Mouse (Mus musculus) CH12.LX (cell line): ENCODE results near the gene Abcf2. TPM values are rescaled to one million over a fixed set of nuclear protein-coding genes. Genes with fewer than 3 reads are reported as not detected.

Source experiments
- DNase-seq: peaks from one replicate; pipeline ENCODE4 v3.0.0-alpha.2; 2013; ENCODE audit errors: extremely low read depth
- H3K27ac ChIP-seq: 2 replicates; pipeline ENCODE4 v1.5.1; 2012; ENCODE audit warnings: low read depth, mild to moderate bottlenecking, control low read depth, moderate library complexity; ENCODE audit not compliant: insufficient read depth
- H3K27me3 ChIP-seq: replicated peaks from 2 replicates; pipeline ENCODE3; 2012; ENCODE audit warnings: inconsistent platforms
- H3K36me3 ChIP-seq, 2 experiments: replicated peaks in 1 of 2; 2 replicates each; pipeline versions ENCODE3 to v1.6.1; 2012; ENCODE audit warnings: inconsistent platforms in 1 of 2, low read length in 1 of 2, mild to moderate bottlenecking in 1 of 2, mixed read lengths in 1 of 2, moderate library complexity in 1 of 2; ENCODE audit not compliant: control insufficient read depth in 1 of 2, insufficient read depth in 1 of 2
- H3K4me1 ChIP-seq, 2 experiments: 2 replicates each; pipeline ENCODE4 v1.6.1; 2012; ENCODE audit warnings: inconsistent platforms in 1 of 2, moderate library complexity in 1 of 2; ENCODE audit not compliant: insufficient read depth in 2 of 2, control insufficient read depth in 1 of 2
- H3K4me2 ChIP-seq: 2 replicates; pipeline ENCODE4 v1.6.1; 2012; ENCODE audit warnings: low read depth, mild to moderate bottlenecking, control low read depth; ENCODE audit not compliant: poor library complexity, insufficient read depth, severe bottlenecking
- H3K4me3 ChIP-seq, 3 experiments: fragments of 150-350 bp in 1 of 3; sonication (generic) in 1 of 3; replicated peaks in 1 of 3; 2 replicates each; pipeline versions ENCODE3 to v1.5.1; 2011 to 2012; ENCODE audit warnings: low read depth in 2 of 3, low read length in 2 of 3, mild to moderate bottlenecking in 2 of 3, moderate library complexity in 2 of 3, control low read depth in 1 of 3, improper control_type of control experiment in 1 of 3, inconsistent platforms in 1 of 3, mixed read lengths in 1 of 3; ENCODE audit not compliant: poor library complexity in 1 of 3
- H3K79me2 ChIP-seq: replicated peaks from 2 replicates; pipeline ENCODE4 v1.6.1; 2012; ENCODE audit warnings: mild to moderate bottlenecking, moderate library complexity; ENCODE audit not compliant: control insufficient read depth, poor library complexity, insufficient read depth, severe bottlenecking; ENCODE audit errors: extremely low read depth
- H3K9ac ChIP-seq: 2 replicates; pipeline ENCODE4 v1.6.1; 2012; ENCODE audit warnings: low read depth, mild to moderate bottlenecking, control low read depth, moderate library complexity; ENCODE audit not compliant: insufficient read depth
- H3K9me3 ChIP-seq: replicated peaks from 2 replicates; pipeline ENCODE3; 2012; ENCODE audit warnings: low read length, inconsistent platforms, mixed read lengths
- BHLHE40 ChIP-seq: IDR thresholded peaks from 2 replicates; pipeline ENCODE4 v1.6.1; 2011; ENCODE audit warnings: mild to moderate bottlenecking, low read depth, low read length, improper control_type of control experiment
- CHD1 ChIP-seq: IDR thresholded peaks from 2 replicates; pipeline ENCODE4 v1.6.1; 2012; ENCODE audit warnings: low read depth, low read length, improper control_type of control experiment, inconsistent platforms
- CHD2 ChIP-seq: IDR thresholded peaks from 2 replicates; pipeline ENCODE4 v1.6.1; 2011; ENCODE audit warnings: low read length, improper control_type of control experiment
- CTCF ChIP-seq, 2 experiments: IDR thresholded peaks in 1 of 2; conservative IDR thresholded peaks in 1 of 2; 2 replicates each; pipeline ENCODE4 v1.5.1; 2011 to 2012; ENCODE audit warnings: low read depth in 2 of 2, low read length in 2 of 2, improper control_type of control experiment in 1 of 2, inconsistent platforms in 1 of 2, mild to moderate bottlenecking in 1 of 2, moderate library complexity in 1 of 2
- E2F4 ChIP-seq: IDR thresholded peaks from 2 replicates; pipeline ENCODE4 v1.6.1; 2011; ENCODE audit warnings: low read depth, low read length, improper control_type of control experiment; ENCODE audit not compliant: insufficient replicate concordance
- ELF1 ChIP-seq: IDR thresholded peaks from 2 replicates; pipeline ENCODE4 v1.6.1; 2014; ENCODE audit warnings: low read depth, mild to moderate bottlenecking, inconsistent platforms, low read length, improper control_type of control experiment
- EP300 ChIP-seq: IDR thresholded peaks from 2 replicates; pipeline ENCODE4 v1.6.1; 2011; ENCODE audit warnings: low read length, improper control_type of control experiment
- ETS1 ChIP-seq: conservative IDR thresholded peaks from 2 replicates; pipeline ENCODE4 v1.6.1; 2012; ENCODE audit warnings: low read depth, mild to moderate bottlenecking, inconsistent platforms, low read length, improper control_type of control experiment, moderate library complexity
- GABPA ChIP-seq: IDR thresholded peaks from 2 replicates; pipeline ENCODE4 v1.6.1; 2012; ENCODE audit warnings: low read depth, low read length, improper control_type of control experiment, inconsistent platforms; ENCODE audit not compliant: insufficient replicate concordance
- HCFC1 ChIP-seq: IDR thresholded peaks from 2 replicates; pipeline ENCODE4 v1.6.1; 2012; ENCODE audit warnings: low read depth, mild to moderate bottlenecking, inconsistent platforms, low read length, improper control_type of control experiment
- IRF4 ChIP-seq: IDR thresholded peaks from 2 replicates; pipeline ENCODE4 v1.6.1; 2014; ENCODE audit warnings: low read depth, mild to moderate bottlenecking, inconsistent platforms, low read length, improper control_type of control experiment
- JUN ChIP-seq: IDR thresholded peaks from 2 replicates; pipeline ENCODE4 v1.6.1; 2011; ENCODE audit warnings: low read depth, mild to moderate bottlenecking, low read length, improper control_type of control experiment, moderate library complexity; ENCODE audit not compliant: insufficient read depth
- JUND ChIP-seq: conservative IDR thresholded peaks from 2 replicates; pipeline ENCODE4 v1.6.1; 2011; ENCODE audit warnings: low read depth, low read length, improper control_type of control experiment
- KAT2A ChIP-seq: IDR thresholded peaks from 2 replicates; pipeline ENCODE4 v1.6.1; 2012; ENCODE audit warnings: low read length, improper control_type of control experiment, inconsistent platforms; ENCODE audit not compliant: insufficient replicate concordance
- MAFK ChIP-seq: IDR thresholded peaks from 2 replicates; pipeline ENCODE4 v1.6.1; 2011; ENCODE audit warnings: low read length, improper control_type of control experiment; ENCODE audit not compliant: insufficient replicate concordance
- MAX ChIP-seq: IDR thresholded peaks from 2 replicates; pipeline ENCODE4 v1.6.1; 2011; ENCODE audit warnings: low read length, improper control_type of control experiment
- MAZ ChIP-seq: IDR thresholded peaks from 2 replicates; pipeline ENCODE4 v1.6.1; 2012; ENCODE audit warnings: low read depth, mild to moderate bottlenecking, inconsistent platforms, low read length, improper control_type of control experiment, moderate library complexity
- MEF2A ChIP-seq: IDR thresholded peaks from 2 replicates; pipeline ENCODE4 v1.6.1; 2014; ENCODE audit warnings: low read depth, mild to moderate bottlenecking, inconsistent platforms, low read length, improper control_type of control experiment, borderline replicate concordance
- MXI1 ChIP-seq: IDR thresholded peaks from 2 replicates; pipeline ENCODE4 v1.6.1; 2011; ENCODE audit warnings: mild to moderate bottlenecking, low read depth, low read length, improper control_type of control experiment
- MYC ChIP-seq: IDR thresholded peaks from 2 replicates; pipeline ENCODE4 v1.6.1; 2011; ENCODE audit warnings: low read depth, mild to moderate bottlenecking, improper control_type of control experiment, low read length
- NELFE ChIP-seq: IDR thresholded peaks from 2 replicates; pipeline ENCODE4 v1.6.1; 2011; ENCODE audit warnings: low read depth, low read length, improper control_type of control experiment
- NRF1 ChIP-seq: IDR thresholded peaks from 2 replicates; pipeline ENCODE4 v1.6.1; 2014; ENCODE audit warnings: low read depth, mild to moderate bottlenecking, inconsistent platforms, low read length, improper control_type of control experiment, moderate library complexity
- PAX5 ChIP-seq: IDR thresholded peaks from 2 replicates; pipeline ENCODE4 v1.6.1; 2012; ENCODE audit warnings: low read length, inconsistent platforms, mixed read lengths
- POLR2A ChIP-seq: IDR thresholded peaks from 2 replicates; pipeline ENCODE4 v1.6.1; 2011; ENCODE audit warnings: low read depth, mild to moderate bottlenecking, improper control_type of control experiment, low read length
- POLR2AphosphoS2 ChIP-seq: IDR thresholded peaks from 2 replicates; pipeline ENCODE4 v1.6.1; 2011; ENCODE audit warnings: low read depth, low read length, improper control_type of control experiment
- RAD21 ChIP-seq: IDR thresholded peaks from 2 replicates; pipeline ENCODE4 v1.6.1; 2011; ENCODE audit warnings: low read depth, mild to moderate bottlenecking, low read length, improper control_type of control experiment, moderate library complexity
- RCOR1 ChIP-seq: conservative IDR thresholded peaks from 2 replicates; pipeline ENCODE4 v1.6.1; 2012; ENCODE audit warnings: low read depth, mild to moderate bottlenecking, inconsistent platforms, low read length, improper control_type of control experiment
- SIN3A ChIP-seq: IDR thresholded peaks from 2 replicates; pipeline ENCODE4 v1.6.1; 2012; ENCODE audit warnings: low read length, improper control_type of control experiment, inconsistent platforms
- SMC3 ChIP-seq: IDR thresholded peaks from 2 replicates; pipeline ENCODE4 v1.6.1; 2011; ENCODE audit warnings: low read depth, low read length, improper control_type of control experiment
- TBP ChIP-seq: conservative IDR thresholded peaks from 2 replicates; pipeline ENCODE4 v1.6.1; 2011; ENCODE audit warnings: low read depth, low read length, improper control_type of control experiment
- TCF12 ChIP-seq: IDR thresholded peaks from 2 replicates; pipeline ENCODE4 v1.6.1; 2014; ENCODE audit warnings: low read depth, mild to moderate bottlenecking, inconsistent platforms, low read length, improper control_type of control experiment
- UBTF ChIP-seq: IDR thresholded peaks from 2 replicates; pipeline ENCODE4 v1.6.1; 2012; ENCODE audit warnings: low read depth, mild to moderate bottlenecking, inconsistent platforms, low read length, improper control_type of control experiment, moderate library complexity
- USF1 ChIP-seq: IDR thresholded peaks from 2 replicates; pipeline ENCODE4 v1.6.1; 2014; ENCODE audit warnings: low read depth, mild to moderate bottlenecking, inconsistent platforms, low read length, improper control_type of control experiment
- USF2 ChIP-seq: conservative IDR thresholded peaks from 2 replicates; pipeline ENCODE4 v1.6.1; 2011; ENCODE audit warnings: low read depth, low read length, improper control_type of control experiment
- ZC3H11A ChIP-seq: IDR thresholded peaks from 2 replicates; pipeline ENCODE4 v1.6.1; 2012; ENCODE audit warnings: low read depth, mild to moderate bottlenecking, inconsistent platforms, low read length, improper control_type of control experiment
- ZKSCAN1 ChIP-seq: IDR thresholded peaks from 2 replicates; pipeline ENCODE4 v1.6.1; 2012; ENCODE audit warnings: low read depth, inconsistent platforms, low read length, improper control_type of control experiment, borderline replicate concordance
- ZMIZ1 ChIP-seq: IDR thresholded peaks from 2 replicates; pipeline ENCODE4 v1.6.1; 2012; ENCODE audit warnings: low read depth, mild to moderate bottlenecking, inconsistent platforms, low read length, improper control_type of control experiment
- ZNF384 ChIP-seq: IDR thresholded peaks from 2 replicates; pipeline ENCODE4 v1.6.1; 2012; ENCODE audit warnings: low read depth, low read length, improper control_type of control experiment, inconsistent platforms
- dilution Hi-C: fragments of 300-500 bp; cut with MboI; formaldehyde crosslinking; loops from 2 replicates; pipeline ENCODE4 v1.14.3; 2020; ENCODE audit warnings: low sequenced_read_pairs; ENCODE audit not compliant: extremely low pct_unique_long_range_greater_than_20kb, extremely low pct_ligation_motif_present
- in situ Hi-C: fragments of 300-500 bp; cut with MboI; formaldehyde crosslinking; loops from 3 replicates; pipeline ENCODE4 v1.14.3; 2019; ENCODE audit warnings: low sequenced_read_pairs, low pct_ligation_motif_present, low pct_unique_long_range_greater_than_20kb, mixed read lengths
- polyA plus RNA-seq: library from polyadenylated mRNA; unstranded; fragments of >175 nt; gene quantifications from 2 replicates; pipeline ENCODE4 v1.2.1, GENCODE M21; 2012; ENCODE audit warnings: low read depth; ENCODE audit not compliant: insufficient read length
- total RNA-seq, 2 experiments: library from RNA; depleted of rRNA; stranded (reverse); fragments of 300-350 nt in 1 of 2; fragments of >200 nt in 1 of 2; gene quantifications; 2 replicates each; pipeline ENCODE4 v1.2.3; 2012 to 2014

The Abcf2 gene
- 118 and 152 TPM in 2 replicates for total RNA-seq (2012; rRNA removed)
- total RNA-seq (2014; rRNA removed) = 162 and 169 TPM in 2 replicates
- 160 and 162 TPM in 2 replicates for polyA plus RNA-seq

DNA sequence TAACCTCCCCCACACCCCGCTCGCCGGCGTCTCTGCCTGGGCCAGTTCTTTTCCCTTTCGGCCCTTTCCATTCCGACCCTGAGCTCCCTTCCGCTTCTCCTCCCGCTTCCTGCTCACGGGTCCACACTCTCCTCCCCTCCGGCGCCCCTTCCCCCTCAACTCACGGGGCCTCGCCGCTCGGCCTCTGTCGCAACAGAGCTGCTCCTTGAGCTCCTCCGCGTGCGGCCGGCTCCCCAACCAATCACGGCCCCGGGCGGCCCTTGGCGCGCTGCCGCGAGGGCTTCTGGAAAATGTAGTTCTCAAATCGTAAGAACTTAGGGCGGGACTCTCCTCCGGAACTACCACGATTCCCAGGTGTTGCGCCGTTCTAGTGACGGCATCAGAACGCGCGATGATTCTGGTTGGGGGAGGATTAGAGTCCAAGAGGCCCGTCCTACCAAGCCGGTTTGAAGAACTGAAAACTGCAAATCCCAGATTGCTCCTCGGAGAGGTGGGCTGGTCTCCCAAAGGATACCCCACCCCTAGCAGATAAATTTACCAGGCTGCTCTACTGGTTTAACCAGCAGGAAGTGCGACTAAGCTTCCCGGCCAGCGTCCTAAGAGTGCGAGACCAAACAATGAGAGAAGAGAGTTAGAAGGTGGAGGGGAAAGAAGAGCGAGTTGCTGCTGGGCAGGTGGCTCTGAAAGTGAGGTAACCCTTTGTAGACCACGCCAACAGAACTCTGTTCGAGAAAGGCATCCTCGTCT lies at the start of gene Abcf2:
Abcf2 (minus strand) TSS at position 285 of the 747 bp plus-strand sequence.
- H3K4me3 ChIP-seq = peak within 1 kb of the TSS; percentile 69 to 91 (median 77)
- no peaks in the 10 kb centered on the region for H3K9me3 ChIP-seq
- H3K4me2 ChIP-seq = peak within 1 kb of the TSS; percentile 98
- peak within 1 kb of the TSS; percentile 45 for H3K27ac ChIP-seq
- peaks cover 30 to 34% of the 10 kb centered on the region in 2 experiments for H3K36me3 ChIP-seq
- peak; percentile 100 for DNase-seq
- peak within 1 kb of the TSS; percentile 77 for H3K9ac ChIP-seq
- H3K79me2 ChIP-seq = peaks cover 20% of the 10 kb centered on the region
- no peaks in the 10 kb centered on the region for H3K27me3 ChIP-seq
- in situ Hi-C loops = no loop called here
- dilution Hi-C loops = no loop called here
- peak; percentile 66 for TF ChIP-seq MYC
- TF ChIP-seq MXI1 = peak; percentile 90
- peak; percentile 69; the same call in 1 of the 2 replicates for TF ChIP-seq MEF2A
- TF ChIP-seq HCFC1 = peak; percentile 99
- TF ChIP-seq PAX5 = no peak
- peak; percentile 50 for TF ChIP-seq ETS1
- peak; percentile 93 for TF ChIP-seq CHD2
- TF ChIP-seq TBP = peak; percentile 87
- no peak for TF ChIP-seq CHD1
- TF ChIP-seq POLR2AphosphoS2 = peak; percentile 43; the same call in 1 of the 2 replicates
- TF ChIP-seq RCOR1 = 0 out of 2 replicates have a peak, but pooled peaks have one; percentile 19
- TF ChIP-seq MAX = peak; percentile 79; the same call in 1 of the 2 replicates
- TF ChIP-seq ZNF384 = no peak
- TF ChIP-seq JUND = no peak
- peak; percentile 87 for TF ChIP-seq POLR2A
- peak; percentile 65; the same call in 1 of the 2 replicates for TF ChIP-seq TCF12
- peak; percentile 98 for TF ChIP-seq IRF4
- no peak for TF ChIP-seq UBTF
- no peak for TF ChIP-seq USF2
- TF ChIP-seq NELFE = peak; percentile 69
- no peak for TF ChIP-seq EP300
- TF ChIP-seq MAFK = no peak
- TF ChIP-seq RAD21 = no peak
- no peak for TF ChIP-seq JUN
- no peak for TF ChIP-seq SMC3
- TF ChIP-seq NRF1 = peak; percentile 65
- TF ChIP-seq KAT2A = peak; percentile 99
- peak; percentile 51; the same call in 1 of the 2 replicates for TF ChIP-seq MAZ
- TF ChIP-seq ZMIZ1 = peak; percentile 85
- no peak for TF ChIP-seq ZC3H11A
- TF ChIP-seq E2F4 = peak; percentile 96
- TF ChIP-seq BHLHE40 = peak; percentile 65
- no peak for TF ChIP-seq ZKSCAN1
- peak; percentile 86 for TF ChIP-seq ELF1
- TF ChIP-seq GABPA = peak; percentile 88; the same call in 1 of the 2 replicates
- no peak for TF ChIP-seq CTCF (conservative IDR thresholded peaks at IDR 0.05 in 1 of 2, IDR thresholded peaks at IDR 0.05 in 1 of 2; ENCODE audit: low read depth in 2 of 2, low read length in 2 of 2)
- peak; percentile 97 for TF ChIP-seq SIN3A
- TF ChIP-seq USF1 = peak; percentile 31
- TF ChIP-seq, all 38 proteins: peak for 24
- H3K4me1 ChIP-seq = peaks cover 0 to 31% of the 10 kb centered on the region in 2 experiments; a peak in 3 of 4 replicates
